Mouse (Mus musculus): ENCODE data around the gene Abhd6.

GRCm38 (mm10) chr14:7975177-7975576 lies 27.5 kb upstream of the Abhd6 start:
- no peak for TF ChIP-seq CTCF (IDR thresholded peaks at IDR 0.05; ENCODE audit: low read depth)
- no peak for TF ChIP-seq EP300 (IDR thresholded peaks at IDR 0.05; ENCODE audit: low read depth)

Measured in liver, embryonic 14.5 days (tissue).